Mouse (Mus musculus): ENCODE data around the gene Bhlhe23.

Bhlhe23 gene

GRCm38 (mm10) chr2:180725856-180726629, 50.7 kb downstream of the Bhlhe23 start:
- DNase-seq (ENCODE audit: low read depth, low spot score) = no peak

- no peak for DNase-seq (ENCODE audit: low read depth, low spot score)
Observed at GRCm38 (mm10) chr2:180725414-180725778, 51.3 kb downstream of the Bhlhe23 start.

GRCm38 (mm10) chr2:180724585-180725413, 51.9 kb downstream of the Bhlhe23 start, which contains the start of gene Slc17a9:
Slc17a9 (plus strand) TSS chr2:180725263.
- no peak for DNase-seq (ENCODE audit: low read depth, low spot score)
